Mouse (Mus musculus) testis, adult 2 months (tissue): Measurements from ENCODE around the gene Vmn2r19.
"Not testable (repeated sequence)": the region's sequence is repeated elsewhere in the genome, so short reads cannot be mapped to it uniquely, and the experiment has no call there.

ENCODE experiments used
- CTCF ChIP-seq: fragments of 200-500 bp; IDR thresholded peaks from 2 replicates; pipeline ENCODE4 v1.5.1; 2012; ENCODE audit warnings: low read depth, mild to moderate bottlenecking, inconsistent platforms, low read length, moderate library complexity; ENCODE audit not compliant: control insufficient read depth, insufficient read depth, insufficient replicate concordance
- POLR2A ChIP-seq: fragments of 200-500 bp; IDR thresholded peaks from 2 replicates; pipeline ENCODE4 v1.6.1; 2012; ENCODE audit warnings: low read depth, mild to moderate bottlenecking, inconsistent platforms, low read length, moderate library complexity; ENCODE audit not compliant: control insufficient read depth

DNA sequence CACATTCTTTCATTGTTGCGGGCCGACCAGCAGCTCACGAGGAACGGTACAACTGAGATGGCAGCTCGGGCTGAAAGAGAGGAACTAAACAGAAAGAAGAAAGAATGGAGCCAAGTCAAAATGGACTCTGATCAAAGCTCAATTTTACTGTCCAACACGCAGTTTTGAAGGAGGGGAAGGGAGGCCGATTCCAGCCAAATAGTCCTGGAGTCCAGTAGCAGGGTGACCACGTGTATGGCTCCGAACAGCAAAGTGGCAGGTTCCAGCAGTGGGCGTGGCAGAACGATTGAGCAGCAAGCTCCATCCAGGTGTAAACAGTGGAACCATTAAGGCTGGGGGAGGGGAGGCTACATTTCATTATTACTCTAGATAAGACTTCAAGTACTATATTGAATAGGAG lies 14.6 kb upstream of the Vmn2r19 start:
- not testable (repeated sequence) for TF ChIP-seq CTCF, POLR2A
